25 mouse cellular contexts compared by ENCODE assay signal in genomic region chr13:102434372-102434954, GRCm38 (mm10).
DNase-seq lines count a peak whose midpoint lies in the region; ATAC-seq and TF ChIP-seq lines count a peak whose summit lies in the region.
"Had no signal": no experiment of that assay in that cellular context is flagged by ENCODE, and none has a peak within 500 bp of the region (broad histone marks: within the 10 kb centered on the region; RNA-seq: fewer than 3 reads in every experiment).

No protein-coding gene starts in this region.

- H3K4me1 ChIP-seq in kidney, embryonic 16.5 days (ENCODE audit: insufficient read depth, low read length): peaks cover 19% of the 10 kb centered on the region
- no peaks in the 10 kb centered on the region for H3K4me1 ChIP-seq in lung, postnatal 0 days (ENCODE audit: insufficient read depth, low read depth, low read length)
- no peaks in the 10 kb centered on the region for H3K4me1 ChIP-seq in lung, adult 2 months (ENCODE audit: control insufficient read depth, insufficient read depth, low read length)
- H3K4me1 ChIP-seq in intestine, embryonic 15.5 days (replicated peaks): peaks cover 4% of the 10 kb centered on the region
- H3K4me1 ChIP-seq: forebrain, embryonic 13.5 days; midbrain, embryonic 12.5 days; neural tube, embryonic 13.5 days had no signal

- no peaks in the 10 kb centered on the region for H3K36me3 ChIP-seq in kidney, embryonic 16.5 days (ENCODE audit: insufficient read depth, low read length)
- H3K36me3 ChIP-seq in lung, postnatal 0 days (ENCODE audit: insufficient read depth, low read length): no peaks in the 10 kb centered on the region
- H3K36me3 ChIP-seq in intestine, embryonic 15.5 days: no peaks in the 10 kb centered on the region
- H3K36me3 ChIP-seq: G1E; heart, embryonic 13.5 days; midbrain, embryonic 12.5 days; neural tube, embryonic 13.5 days had no signal

- H3K4me3 ChIP-seq in kidney, embryonic 16.5 days (ENCODE audit: low read length): no peak overlapping the region
- no peak overlapping the region for H3K4me3 ChIP-seq in lung, postnatal 0 days (ENCODE audit: low read depth, low read length)
- no peak overlapping the region for H3K4me3 ChIP-seq in lung, adult 2 months (replicated peaks; ENCODE audit: extremely low read depth, low read depth, low read length)
- no peak overlapping the region for H3K4me3 ChIP-seq in intestine, embryonic 15.5 days (replicated peaks)
- H3K4me3 ChIP-seq in layer of hippocampus, adult 2 months: no peak overlapping the region
- H3K4me3 ChIP-seq: forebrain, embryonic 13.5 days; heart, embryonic 13.5 days; midbrain, embryonic 12.5 days; myocyte; neural tube, embryonic 13.5 days had no signal

- TF ChIP-seq EP300 in lung, postnatal 0 days (IDR thresholded peaks at IDR 0.05): peak; percentile 47; the same call in 1 of the 2 replicates

- peak overlapping the region; percentile 55 for H3K27ac ChIP-seq in kidney, embryonic 16.5 days (ENCODE audit: low read length)
- H3K27ac ChIP-seq in lung, postnatal 0 days (ENCODE audit: low read length): no peak overlapping the region
- no peak overlapping the region for H3K27ac ChIP-seq in intestine, embryonic 15.5 days
- no peak overlapping the region for H3K27ac ChIP-seq in layer of hippocampus, adult 2 months
- H3K27ac ChIP-seq: forebrain, embryonic 13.5 days; heart, embryonic 13.5 days; hindbrain, embryonic 14.5 days; liver, embryonic 14.5 days; midbrain, embryonic 12.5 days; neural tube, embryonic 13.5 days had no signal

- no peaks in the 10 kb centered on the region for H3K9me3 ChIP-seq in kidney, embryonic 16.5 days (ENCODE audit: low read length)
- H3K9me3 ChIP-seq in lung, postnatal 0 days (ENCODE audit: low read length): no peaks in the 10 kb centered on the region
- no peaks in the 10 kb centered on the region for H3K9me3 ChIP-seq in intestine, embryonic 15.5 days
- H3K9me3 ChIP-seq: forebrain, embryonic 13.5 days; G1E; heart, embryonic 13.5 days; midbrain, embryonic 12.5 days; neural tube, embryonic 13.5 days had no signal

- peak; percentile 39; the same call in 1 of the 2 replicates for ATAC-seq in kidney, embryonic 16.5 days (ENCODE audit: low FRiP score, low TSS enrichment)
- peak; percentile 33; the same call in 1 of the 2 replicates for ATAC-seq in lung, postnatal 0 days
- ATAC-seq in intestine, embryonic 15.5 days: peak; percentile 62
- ATAC-seq: forebrain, embryonic 13.5 days; Patski had no signal

- TF ChIP-seq POLR2A in lung, adult 2 months (IDR thresholded peaks at IDR 0.05; ENCODE audit: borderline replicate concordance, extremely low read depth, low read depth, low read length): no peak

- no peaks in the 10 kb centered on the region for H3K27me3 ChIP-seq in kidney, embryonic 16.5 days (ENCODE audit: insufficient read depth, low read length)
- no peaks in the 10 kb centered on the region for H3K27me3 ChIP-seq in lung, postnatal 0 days (replicated peaks; ENCODE audit: insufficient read depth, low read length)
- H3K27me3 ChIP-seq in intestine, embryonic 15.5 days (replicated peaks): no peaks in the 10 kb centered on the region
- H3K27me3 ChIP-seq: forebrain, embryonic 13.5 days; heart, embryonic 13.5 days; midbrain, embryonic 12.5 days; neural tube, embryonic 13.5 days; Patski had no signal

- H3K9ac ChIP-seq in kidney, embryonic 16.5 days (replicated peaks; ENCODE audit: low read length): no peak overlapping the region
- H3K9ac ChIP-seq in lung, postnatal 0 days (replicated peaks; ENCODE audit: low read depth): no peak overlapping the region
- H3K9ac ChIP-seq in intestine, embryonic 15.5 days: no peak overlapping the region
- H3K9ac ChIP-seq: forebrain, embryonic 13.5 days; heart, embryonic 13.5 days; hindbrain, embryonic 14.5 days; liver, embryonic 14.5 days; midbrain, embryonic 12.5 days; neural tube, embryonic 13.5 days had no signal

- no peak for TF ChIP-seq CTCF in lung, postnatal 0 days (IDR thresholded peaks at IDR 0.05)
- TF ChIP-seq CTCF in lung, adult 2 months (IDR thresholded peaks at IDR 0.05; ENCODE audit: insufficient read depth, low read length): no peak
- no peak for TF ChIP-seq CTCF in layer of hippocampus, adult 2 months (conservative IDR thresholded peaks at IDR 0.05)

- WGBS in kidney, embryonic 16.5 days: 30% methylated on average over 3 of the region's 3 CpGs
- 30% methylated on average over 3 of the region's 3 CpGs for WGBS in lung, postnatal 0 days
- 37% methylated on average over 3 of the region's 3 CpGs for WGBS in lung, adult 2 months
- WGBS in intestine, embryonic 15.5 days: 24% methylated on average over 3 of the region's 3 CpGs

- no peak for DNase-seq in kidney, postnatal 10 days
- peak; percentile 55 for DNase-seq in lung, postnatal 0 days (ENCODE audit: low spot score)
- DNase-seq in lung, adult 2 months: no peak
- DNase-seq in layer of hippocampus, adult 2 months (ENCODE audit: low spot score in 2 of 2): no peak
- no peak for DNase-seq in ovary, postnatal 14 days (ENCODE audit: low spot score)
- DNase-seq: adrenal gland, postnatal 10 days; cerebellum, adult 11 months; cerebellum, adult 9-10 months; cerebellum, postnatal 36 days; gastrocnemius, postnatal 10 days; heart, postnatal 10 days; layer of hippocampus, adult 9-11 months; liver; lung, postnatal 36 days had no signal

- no peak overlapping the region for H3K4me2 ChIP-seq in kidney, embryonic 16.5 days (replicated peaks; ENCODE audit: low read depth, low read length)
- H3K4me2 ChIP-seq in lung, postnatal 0 days (replicated peaks; ENCODE audit: low read depth, low read length): no peak overlapping the region
- no peak overlapping the region for H3K4me2 ChIP-seq in intestine, embryonic 15.5 days (replicated peaks)
- H3K4me2 ChIP-seq: forebrain, embryonic 13.5 days; heart, embryonic 13.5 days; hindbrain, embryonic 14.5 days; midbrain, embryonic 12.5 days; neural tube, embryonic 13.5 days had no signal
